8 mouse cellular contexts compared by ENCODE assay signal in the genomic region with DNA sequence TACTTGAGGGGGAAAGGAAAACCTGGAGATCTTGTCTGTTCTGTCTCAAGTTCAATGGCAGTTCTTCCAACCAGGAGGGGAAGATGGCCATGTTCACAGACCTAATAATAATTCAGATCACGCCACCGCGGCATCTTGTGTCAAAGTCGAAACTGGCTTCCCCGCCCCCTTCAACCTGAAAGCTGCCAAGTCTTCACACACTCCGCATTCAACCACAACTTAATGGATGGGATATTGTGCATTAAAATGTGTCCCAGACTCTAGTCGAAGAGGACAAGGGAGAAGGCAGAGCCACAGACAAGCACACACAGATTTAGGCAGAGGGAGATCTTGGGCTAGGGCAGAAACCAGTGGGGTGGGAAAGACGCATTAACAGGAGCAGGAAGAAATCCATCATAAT.
A peak's percentile ranks its signal among the peaks of the same experiment; 100 is the strongest.
DNase-seq lines count a peak whose midpoint lies in the region; ATAC-seq lines count a peak whose summit lies in the region.

No protein-coding gene starts in this region.

- peaks cover 66% of the 10 kb centered on the region for H3K27me3 ChIP-seq in liver, embryonic 15.5 days

- H3K4me2 ChIP-seq in liver, embryonic 15.5 days: peak overlapping the region; percentile 66

- H3K9ac ChIP-seq in liver, embryonic 15.5 days: no peak overlapping the region

- DNase-seq in left cerebral cortex, postnatal 10 days (ENCODE audit: extremely low spot score in 1 of 2, low spot score in 2 of 2): peak; percentile 66 to 75
- DNase-seq in left cerebral cortex, adult 9 months (ENCODE audit: low spot score in 2 of 2): no peak
- peak; percentile 80 to 82 for DNase-seq in cerebellum, postnatal 14 days
- peak; percentile 74 to 85 for DNase-seq in heart, adult 18-20 months
- DNase-seq in kidney, adult 11 months: peak; percentile 82
- DNase-seq in retina, postnatal 1 day: peak; percentile 66
- no peak for DNase-seq in urinary bladder, postnatal 10 days (ENCODE audit: low spot score)

- no peak for ATAC-seq in liver, embryonic 15.5 days (ENCODE audit: insufficient read depth)

- H3K36me3 ChIP-seq in liver, embryonic 15.5 days (replicated peaks): no peaks in the 10 kb centered on the region

- peak overlapping the region; percentile 8; the same call in 1 of the 2 replicates for H3K4me3 ChIP-seq in liver, embryonic 15.5 days (replicated peaks)

- peaks cover 14% of the 10 kb centered on the region; the same call in 1 of the 2 replicates for H3K4me1 ChIP-seq in liver, embryonic 15.5 days (replicated peaks)

- no peaks in the 10 kb centered on the region for H3K9me3 ChIP-seq in liver, embryonic 15.5 days (replicated peaks)

- WGBS in liver, embryonic 15.5 days (ENCODE audit: insufficient replicate concordance): 2% methylated on average over 8 of the region's 8 CpGs

- peak overlapping the region; percentile 67 for H3K27ac ChIP-seq in liver, embryonic 15.5 days (replicated peaks)

- intact Hi-C loops in left cerebral cortex, postnatal 10 days (cut with DNase I): loop anchor here (5.0 kb wide), 1 partner anchor 76 kb away; no protein-coding TSS in a partner anchor

Comparison
In these comparisons a context has a peak if more than half of its experiments do, and no peak if none do; other contexts are left out.
1. DNase-seq: peak in left cerebral cortex, postnatal 10 days (2 of 2), cerebellum, postnatal 14 days (2 of 2), heart, adult 18-20 months (2 of 2), kidney, adult 11 months (single experiment) and retina, postnatal 1 day (single experiment); none in left cerebral cortex, adult 9 months (0 of 2) and urinary bladder, postnatal 10 days (single experiment).